ENCODE assay signal across 10 mouse cellular contexts in the genomic region with DNA sequence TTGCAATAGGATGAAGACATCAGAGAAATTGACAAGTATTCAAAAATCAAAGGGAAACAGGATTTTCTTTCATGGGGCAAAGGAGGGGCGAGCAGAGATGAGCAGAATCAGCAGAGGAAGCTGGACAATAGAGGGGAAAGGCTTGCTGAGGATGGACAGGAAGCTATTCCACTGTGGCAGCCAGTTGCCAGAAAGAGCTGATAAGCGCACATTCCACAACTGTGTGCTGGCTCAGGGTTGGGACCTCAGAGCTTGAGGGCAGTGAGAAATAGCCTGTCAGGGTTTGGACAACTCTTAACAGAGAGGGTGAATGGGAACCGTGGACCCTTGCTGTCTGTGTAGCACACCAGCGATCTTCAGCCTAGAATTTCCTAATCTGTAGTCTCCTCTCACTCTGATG. TPM values are rescaled to one million over a fixed set of nuclear protein-coding genes. Genes with fewer than 3 reads are reported as not detected.
A peak's percentile ranks its signal among the peaks of the same experiment; 100 is the strongest.
DNase-seq lines count a peak whose midpoint lies in the region; ATAC-seq and TF ChIP-seq lines count a peak whose summit lies in the region.
"Had no signal": no experiment of that assay in that cellular context is flagged by ENCODE, and none has a peak within 500 bp of the region (broad histone marks: within the 10 kb centered on the region; RNA-seq: fewer than 3 reads in every experiment).

No protein-coding gene starts in this region.

- no peak for DNase-seq in Patski (ENCODE audit: low read depth, low spot score)
- DNase-seq in adrenal gland, postnatal 36 days: peak; percentile 59 to 67
- peak; percentile 11 to 38 for DNase-seq in heart, postnatal 14 days
- no peak for DNase-seq in thymus, postnatal 25 days
- DNase-seq in gastrocnemius, adult 2 months: no peak

- CTCF ChIA-PET in Patski (lab: Charles Lee): interaction anchor here (0.7 kb wide), 1 partner anchor 185 kb away, joined by 3 read pairs; no protein-coding TSS in a partner anchor

- WGBS in lung, embryonic 15.5 days: 20% methylated on average over 4 of the region's 4 CpGs

- intact Hi-C loops in heart, postnatal 14 days (cut with DNase I): no loop called here
- intact Hi-C loops in gastrocnemius, adult 2 months (cut with DNase I): no loop called here

- H3K36me3 ChIP-seq in lung, embryonic 15.5 days: no peaks in the 10 kb centered on the region

- H3K4me3 ChIP-seq in lung, embryonic 15.5 days: no peak overlapping the region
- H3K4me3 ChIP-seq in gastrocnemius, adult 2 months: no peak overlapping the region

- peak; percentile 54 for ATAC-seq in Patski
- ATAC-seq in lung, embryonic 15.5 days (ENCODE audit: borderline replicate concordance, extremely low read depth, low FRiP score, low TSS enrichment): peak; percentile 71; the same call in 1 of the 2 replicates
- no peak for ATAC-seq in inflammation-experienced regulatory T-cells, adult 6 months
- ATAC-seq: hindbrain, postnatal 0 days had no signal

- peaks cover 7% of the 10 kb centered on the region for H3K27me3 ChIP-seq in Patski
- H3K27me3 ChIP-seq in lung, embryonic 15.5 days: no peaks in the 10 kb centered on the region

- no peak overlapping the region for H3K4me2 ChIP-seq in lung, embryonic 15.5 days

- in situ Hi-C loops in Patski (cut with MboI; ENCODE audit: low pct_unique_long_range_greater_than_20kb): no loop called here

- POLR2A ChIA-PET in Patski (lab: Charles Lee): no interaction called here

- H3K27ac ChIP-seq in lung, embryonic 15.5 days: peak overlapping the region; percentile 49
- H3K27ac ChIP-seq in gastrocnemius, adult 2 months: no peak overlapping the region
- H3K27ac ChIP-seq: hindbrain, postnatal 0 days had no signal

- peaks cover 6% of the 10 kb centered on the region; the same call in 1 of the 2 replicates for H3K4me1 ChIP-seq in lung, embryonic 15.5 days

- H3K9me3 ChIP-seq in lung, embryonic 15.5 days: no peaks in the 10 kb centered on the region

- no peak for TF ChIP-seq CTCF in Patski (IDR thresholded peaks at IDR 0.05)
- no peak for TF ChIP-seq CTCF in gastrocnemius, adult 2 months (IDR thresholded peaks at IDR 0.05)

- H3K9ac ChIP-seq in lung, embryonic 15.5 days: no peak overlapping the region

RNA-seq across cellular contexts. Expression of gene Gm47955, which starts 12.0 kb away (rescaled TPM):
- not detected for polyA plus RNA-seq in Patski (2021)
- not detected for total RNA-seq in adrenal gland, postnatal 36 days (2021)
- not detected for total RNA-seq in heart, postnatal 14 days (2021)
- polyA plus RNA-seq in lung, embryonic 15.5 days (2015; fragmentation: Nextera tagmentation; extraction: Ambion mirVana): not detected in 2 replicates
- polyA plus RNA-seq in inflammation-experienced regulatory T-cells, adult 6 months (2017; shearing (Covaris generic)): not detected
- total RNA-seq in gastrocnemius, adult 2 months (2021): not detected
- total RNA-seq: hindbrain, postnatal 0 days had no signal
- polyA plus RNA-seq: hindbrain, postnatal 0 days; limb, embryonic 14.5 days; testis, adult 2 months had no signal

RNA-seq across cellular contexts. Expression of gene Gm7544, which starts 16.2 kb away (rescaled TPM):
- not detected for polyA plus RNA-seq in Patski (2021)
- not detected for total RNA-seq in adrenal gland, postnatal 36 days (2021)
- total RNA-seq in heart, postnatal 14 days (2021): not detected
- not detected in 2 replicates for polyA plus RNA-seq in lung, embryonic 15.5 days (2015; fragmentation: Nextera tagmentation; extraction: Ambion mirVana)
- polyA plus RNA-seq in inflammation-experienced regulatory T-cells, adult 6 months (2017; shearing (Covaris generic)): not detected
- not detected for total RNA-seq in gastrocnemius, adult 2 months (2021)
- total RNA-seq: hindbrain, postnatal 0 days had no signal
- polyA plus RNA-seq: hindbrain, postnatal 0 days; limb, embryonic 14.5 days; testis, adult 2 months had no signal

RNA-seq across cellular contexts. Expression of gene Gm47959, which starts 28.3 kb away (rescaled TPM):
- not detected for polyA plus RNA-seq in Patski (2021)
- not detected for total RNA-seq in adrenal gland, postnatal 36 days (2021)
- total RNA-seq in heart, postnatal 14 days (2021): not detected
- not detected in 2 replicates for polyA plus RNA-seq in lung, embryonic 15.5 days (2015; fragmentation: Nextera tagmentation; extraction: Ambion mirVana)
- polyA plus RNA-seq in inflammation-experienced regulatory T-cells, adult 6 months (2017; shearing (Covaris generic)): not detected
- total RNA-seq in gastrocnemius, adult 2 months (2021): not detected
- total RNA-seq: hindbrain, postnatal 0 days had no signal
- polyA plus RNA-seq: hindbrain, postnatal 0 days; limb, embryonic 14.5 days; testis, adult 2 months had no signal

RNA-seq across cellular contexts. Expression of gene A030003K21Rik, which starts 28.9 kb away (rescaled TPM):
- polyA plus RNA-seq in Patski (2021): not detected
- total RNA-seq in adrenal gland, postnatal 36 days (2021): not detected
- not detected for total RNA-seq in heart, postnatal 14 days (2021)
- not detected in 2 replicates for polyA plus RNA-seq in lung, embryonic 15.5 days (2015; fragmentation: Nextera tagmentation; extraction: Ambion mirVana)
- polyA plus RNA-seq in inflammation-experienced regulatory T-cells, adult 6 months (2017; shearing (Covaris generic)): not detected
- total RNA-seq in gastrocnemius, adult 2 months (2021): not detected
- total RNA-seq: hindbrain, postnatal 0 days had no signal
- polyA plus RNA-seq: hindbrain, postnatal 0 days; testis, adult 2 months had no signal

RNA-seq across cellular contexts. Expression of gene Gm6217, which starts 40.8 kb away (rescaled TPM):
- polyA plus RNA-seq in Patski (2021): not detected
- total RNA-seq in adrenal gland, postnatal 36 days (2021): not detected
- total RNA-seq in heart, postnatal 14 days (2021): not detected
- polyA plus RNA-seq in lung, embryonic 15.5 days (2015; fragmentation: Nextera tagmentation; extraction: Ambion mirVana): not detected in 2 replicates
- polyA plus RNA-seq in inflammation-experienced regulatory T-cells, adult 6 months (2017; shearing (Covaris generic)): not detected
- total RNA-seq in gastrocnemius, adult 2 months (2021): not detected
- total RNA-seq: hindbrain, postnatal 0 days had no signal
- polyA plus RNA-seq: hindbrain, postnatal 0 days; testis, adult 2 months had no signal

Comparison
In these comparisons a context has a peak if more than half of its experiments do, and no peak if none do; other contexts are left out.
1. DNase-seq: peak in adrenal gland, postnatal 36 days (2 of 2) and heart, postnatal 14 days (2 of 2); none in Patski (single experiment), thymus, postnatal 25 days (single experiment) and gastrocnemius, adult 2 months (single experiment).